Mouse (Mus musculus): ENCODE measurements around the gene Foxn3.

The Foxn3 gene

GRCm38 (mm10) chr12:99412034-99412433 lies 151.3 kb downstream of the Foxn3 start:
- DNase-seq, result no peak

GRCm38 (mm10) chr12:99408651-99409050 lies 154.7 kb downstream of the Foxn3 start:
- no peak for DNase-seq

GRCm38 (mm10) chr12:99408089-99408488 lies 155.3 kb downstream of the Foxn3 start:
- DNase-seq, result no peak

DNA sequence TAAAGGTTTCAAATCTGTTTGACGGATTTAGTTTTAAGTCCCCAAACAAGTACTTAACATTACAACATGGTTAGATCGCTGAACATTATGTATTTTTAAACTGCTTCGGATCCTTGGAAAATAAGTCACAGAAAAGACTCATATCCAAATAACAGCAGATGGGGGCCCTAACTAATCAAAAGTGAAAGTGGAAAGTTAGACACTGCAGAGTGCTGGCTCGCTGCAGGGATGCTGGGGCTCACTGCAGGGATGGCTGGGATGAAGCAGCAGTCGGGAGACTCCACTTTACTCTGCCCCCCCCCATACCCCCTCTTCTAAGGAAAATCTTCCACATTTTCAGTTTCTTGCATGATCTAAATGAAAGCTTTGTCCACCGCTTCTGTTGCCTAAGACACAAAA lies 156.1 kb downstream of the Foxn3 start:
- no peak for DNase-seq

DNA sequence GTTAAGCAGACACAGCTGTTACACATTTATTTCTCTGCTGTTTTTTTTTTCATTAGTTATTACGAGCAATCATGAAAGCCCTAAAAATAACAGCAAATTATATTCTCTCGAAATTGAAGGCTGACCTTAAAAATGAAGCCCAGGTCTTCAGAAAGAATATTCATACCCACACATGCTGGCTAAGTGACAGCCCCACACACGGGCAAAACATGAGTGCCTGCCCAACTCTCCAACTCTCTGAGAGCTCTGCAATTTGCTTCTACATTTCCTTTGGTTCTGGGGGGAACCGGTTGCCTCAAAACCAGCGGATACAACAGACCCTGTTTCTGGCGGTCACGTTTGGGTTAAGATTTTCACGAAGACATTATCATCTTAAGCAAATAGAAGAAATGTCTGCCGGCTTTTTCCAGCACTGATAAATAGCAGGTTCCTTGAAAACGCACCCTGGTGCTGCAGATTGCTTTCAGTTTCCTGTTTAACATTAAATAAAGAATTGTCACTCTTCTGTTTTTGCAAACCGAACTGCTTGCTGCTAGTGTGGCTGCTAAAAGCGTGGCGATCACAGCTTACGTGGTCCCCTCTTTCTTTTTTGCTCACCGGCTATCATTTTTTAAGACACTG lies 156.6 kb downstream of the Foxn3 start:
- DNase-seq, result no peak

- DNase-seq, result peak in 1 of 2 experiments; percentile 20
Measured at GRCm38 (mm10) chr12:99406254-99406653, 157.1 kb downstream of the Foxn3 start.

DNA sequence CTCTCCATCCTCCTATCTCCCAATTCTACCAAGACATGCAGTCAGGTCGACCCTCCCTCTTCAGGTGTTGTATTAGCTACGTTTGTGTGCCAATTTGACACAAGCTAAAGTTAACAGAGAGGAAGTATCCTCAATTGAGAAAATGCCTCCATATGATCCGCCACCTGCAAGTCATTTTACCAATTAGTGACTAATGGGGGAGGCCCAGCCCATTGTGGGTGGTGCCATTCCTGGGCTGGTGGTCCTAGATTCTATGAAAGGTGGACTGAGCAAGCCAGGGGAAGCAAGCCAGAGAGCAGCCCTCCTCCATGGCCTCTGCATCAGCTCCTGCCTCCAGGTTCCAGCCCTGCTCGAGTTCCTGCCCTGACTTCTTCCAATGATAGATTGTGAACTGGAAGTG lies 158.0 kb downstream of the Foxn3 start:
- no peak for DNase-seq

DNA sequence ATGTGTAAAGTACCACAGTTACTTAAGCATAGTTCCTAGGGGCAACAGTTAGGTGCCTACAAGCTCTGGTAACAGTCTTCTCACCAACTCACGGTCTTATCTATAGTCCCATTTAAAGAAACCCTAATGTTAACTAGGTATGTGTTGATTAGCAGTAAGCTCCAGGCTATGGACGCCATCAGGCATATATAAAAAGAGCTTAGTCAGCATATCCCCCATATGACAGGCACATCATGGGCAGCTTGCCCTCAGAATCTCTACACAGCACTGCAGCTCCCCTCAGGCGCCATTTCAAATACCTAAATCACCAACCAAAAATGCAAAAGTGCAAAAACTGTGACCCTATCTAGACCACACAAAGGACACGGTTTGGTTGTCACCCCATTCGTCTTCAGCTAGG lies 160.4 kb downstream of the Foxn3 start:
- DNase-seq, result no peak

GRCm38 (mm10) chr12:99400907-99401306 lies 162.5 kb downstream of the Foxn3 start:
- no peak for DNase-seq

- no peak for DNase-seq
Measured at GRCm38 (mm10) chr12:99399575-99399974, 163.8 kb downstream of the Foxn3 start.

- DNase-seq, result no peak
Measured at GRCm38 (mm10) chr12:99396461-99396860, 166.9 kb downstream of the Foxn3 start.

- DNase-seq, result no peak
Measured at GRCm38 (mm10) chr12:99395082-99395481, 168.3 kb downstream of the Foxn3 start.

- no peak for DNase-seq
Measured at GRCm38 (mm10) chr12:99394676-99395075, 168.7 kb downstream of the Foxn3 start.

DNA sequence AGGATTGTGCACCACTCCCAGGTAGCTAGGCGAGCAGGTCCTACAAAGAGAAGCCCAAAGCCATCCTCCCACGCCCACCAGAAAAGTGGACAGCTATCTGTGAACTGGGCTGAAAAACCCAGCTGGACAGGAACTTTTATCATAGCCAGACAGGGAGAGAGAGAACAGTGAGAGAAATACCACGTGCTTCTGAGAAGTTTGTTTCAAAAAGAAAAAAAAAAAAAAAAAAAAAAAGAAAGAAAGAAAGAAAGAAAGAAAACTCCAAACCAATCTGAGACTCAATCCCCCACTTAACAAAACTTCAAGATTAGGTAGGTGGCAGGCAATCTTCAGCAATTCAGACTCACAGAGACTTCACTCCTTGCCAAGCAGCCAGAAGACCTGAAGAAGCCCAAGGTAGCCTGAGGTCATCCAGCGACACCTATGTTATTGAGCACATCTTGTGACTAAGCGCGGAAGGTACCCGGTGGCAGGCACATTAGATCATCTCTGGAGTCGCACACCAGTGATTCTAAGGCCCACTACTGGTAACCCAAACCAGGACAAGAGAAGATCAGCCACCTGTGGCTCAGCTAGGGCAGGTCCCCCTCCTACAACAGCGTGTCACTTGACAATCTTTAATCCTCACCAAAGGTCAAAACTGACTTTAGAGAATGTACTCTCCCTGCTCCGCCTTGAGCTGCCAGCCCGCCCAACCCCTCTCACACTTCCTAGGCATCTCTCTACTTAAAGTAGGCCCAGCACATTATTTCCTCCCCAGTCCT lies 169.3 kb downstream of the Foxn3 start:
- no peak for DNase-seq

- peak; percentile 74 to 77 for DNase-seq
Measured at GRCm38 (mm10) chr12:99392944-99393866, 170.2 kb downstream of the Foxn3 start.

DNA sequence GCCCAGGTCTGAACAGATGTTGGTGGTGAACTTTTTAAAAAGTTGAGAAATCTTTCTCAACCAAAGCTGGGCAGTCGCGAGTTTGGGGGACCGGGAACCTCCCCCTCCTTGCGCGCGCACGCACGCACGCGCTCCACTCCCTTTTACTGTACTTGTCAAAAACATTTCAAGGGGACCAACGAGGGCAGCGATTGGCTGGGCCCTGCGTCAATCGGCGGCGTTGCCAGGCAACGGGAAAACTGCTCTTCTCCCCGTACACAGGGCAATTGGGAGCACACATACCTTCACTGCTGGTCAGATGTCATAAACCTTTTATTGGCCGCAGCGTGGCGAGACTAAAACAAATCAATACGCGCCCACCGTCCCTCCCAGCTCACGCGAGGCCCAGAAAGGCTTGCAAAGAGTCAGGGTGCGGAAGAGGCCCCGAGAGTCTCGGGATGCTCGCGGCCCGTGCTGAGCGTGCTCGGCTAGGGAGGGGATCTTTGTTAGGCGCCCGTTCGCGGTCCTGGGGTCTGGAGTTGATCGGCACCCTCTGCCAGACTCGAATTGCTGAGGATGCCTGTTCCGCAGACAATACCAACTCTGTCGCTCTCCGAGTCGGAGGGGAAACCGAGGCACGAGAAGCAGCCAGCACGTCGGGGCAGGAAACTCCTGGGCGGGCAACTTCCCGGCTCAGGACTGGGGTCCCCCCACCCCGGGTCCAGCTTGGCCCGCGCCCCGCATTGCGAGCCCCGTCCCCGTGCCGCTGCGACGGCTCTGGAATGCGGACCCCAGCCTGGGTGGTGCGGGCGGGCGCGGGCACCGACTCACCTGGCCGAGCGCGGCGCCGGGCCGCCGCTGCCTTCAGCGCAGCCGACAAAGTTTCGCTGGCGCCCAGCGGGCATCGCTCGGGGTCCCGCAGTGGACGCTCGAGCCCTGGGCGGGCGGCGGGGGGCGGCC lies 171.2 kb downstream of the Foxn3 start:
- peak; percentile 98 to 99 for DNase-seq

GRCm38 (mm10) chr12:99390429-99390828 lies 173.0 kb downstream of the Foxn3 start:
- no peak for DNase-seq

- no peak for DNase-seq
Measured at GRCm38 (mm10) chr12:99389244-99389643, 174.1 kb downstream of the Foxn3 start.

DNA sequence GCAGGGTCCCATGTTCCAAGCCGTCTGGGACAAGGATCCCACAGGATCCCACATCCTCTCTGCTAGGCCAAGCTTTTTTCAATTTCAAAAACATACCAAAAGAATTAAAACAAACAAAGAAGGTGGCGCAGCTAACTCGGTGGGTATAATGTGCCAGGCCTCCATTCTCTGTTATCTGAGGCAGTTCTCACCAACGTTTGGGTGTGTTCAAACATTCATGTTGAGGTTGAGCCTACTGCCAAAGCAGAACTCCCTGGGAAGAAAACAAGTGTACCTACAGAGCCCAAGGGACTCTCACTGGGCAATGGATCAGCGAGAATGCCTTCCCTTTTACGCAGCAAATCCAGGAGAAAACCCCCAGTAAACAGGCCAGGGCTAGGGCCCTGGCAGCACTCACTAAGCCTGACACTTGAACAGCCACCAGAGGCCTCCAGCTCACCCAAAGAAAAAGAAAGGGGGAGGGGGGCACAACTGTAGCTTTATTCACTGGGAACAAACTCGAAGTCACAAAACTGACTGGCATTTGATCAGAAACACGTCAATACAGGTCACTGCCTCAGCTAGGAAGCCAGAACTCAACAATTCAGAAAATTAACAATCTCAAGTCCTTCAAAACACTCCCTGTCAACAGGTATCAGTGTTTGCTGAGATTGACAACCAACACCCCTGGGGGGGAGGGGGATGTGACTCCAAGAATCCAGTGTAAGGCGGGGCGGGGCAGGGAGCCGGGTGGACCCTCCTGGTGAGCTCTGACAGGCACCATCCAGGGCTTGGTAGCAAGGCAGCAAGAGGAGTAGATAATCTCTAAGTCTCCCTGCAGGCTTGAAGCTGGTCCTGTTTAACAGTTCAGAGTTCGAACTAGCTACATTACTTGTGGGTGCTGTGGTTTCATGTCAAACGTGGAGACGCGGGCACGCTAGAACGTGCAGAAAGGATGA lies 177.2 kb downstream of the Foxn3 start:
- DNase-seq, result no peak

GRCm38 (mm10) chr12:99385073-99385472 lies 178.3 kb downstream of the Foxn3 start:
- DNase-seq, result no peak

GRCm38 (mm10) chr12:99381317-99381716 lies 182.1 kb downstream of the Foxn3 start:
- DNase-seq, result no peak
